Mouse (Mus musculus): Measurements from ENCODE around the gene Cnrip1. TPM values are rescaled to one million over a fixed set of nuclear protein-coding genes. Genes with fewer than 3 reads are reported as not detected.
"Not testable (repeated sequence)": the region's sequence is repeated elsewhere in the genome, so short reads cannot be mapped to it uniquely, and the experiment has no call there.

Cnrip1 gene
- polyA plus RNA-seq (2016; fragmentation: Nextera tagmentation; extraction: Ambion mirVana), result 12.5 and 16.2 TPM in 2 replicates

GRCm38 (mm10) chr11:17051545-17052475 lies at the start of gene Cnrip1, which contains the start of gene Plek:
TSS of gene Cnrip1 (plus strand) at chr11:17051586.
TSS of gene Plek (minus strand) at chr11:17052381.
- H3K27me3 ChIP-seq (replicated peaks; ENCODE audit: low read depth, poor library complexity, severe bottlenecking), result no peaks in the 10 kb centered on the region
- H3K9me3 ChIP-seq, result no peaks in the 10 kb centered on the region
- H3K27ac ChIP-seq (replicated peaks), result peak within 1 kb of the TSS; percentile 83
- peak within 1 kb of the TSS; percentile 74 for H3K4me3 ChIP-seq
- DNase-seq (ENCODE audit: low spot score), result peak; percentile 61
- peaks cover 16% of the 10 kb centered on the region for H3K4me1 ChIP-seq
- H3K36me3 ChIP-seq (replicated peaks), result no peaks in the 10 kb centered on the region
- under 1% methylated on average over 38 of the region's 38 CpGs for WGBS

DNA sequence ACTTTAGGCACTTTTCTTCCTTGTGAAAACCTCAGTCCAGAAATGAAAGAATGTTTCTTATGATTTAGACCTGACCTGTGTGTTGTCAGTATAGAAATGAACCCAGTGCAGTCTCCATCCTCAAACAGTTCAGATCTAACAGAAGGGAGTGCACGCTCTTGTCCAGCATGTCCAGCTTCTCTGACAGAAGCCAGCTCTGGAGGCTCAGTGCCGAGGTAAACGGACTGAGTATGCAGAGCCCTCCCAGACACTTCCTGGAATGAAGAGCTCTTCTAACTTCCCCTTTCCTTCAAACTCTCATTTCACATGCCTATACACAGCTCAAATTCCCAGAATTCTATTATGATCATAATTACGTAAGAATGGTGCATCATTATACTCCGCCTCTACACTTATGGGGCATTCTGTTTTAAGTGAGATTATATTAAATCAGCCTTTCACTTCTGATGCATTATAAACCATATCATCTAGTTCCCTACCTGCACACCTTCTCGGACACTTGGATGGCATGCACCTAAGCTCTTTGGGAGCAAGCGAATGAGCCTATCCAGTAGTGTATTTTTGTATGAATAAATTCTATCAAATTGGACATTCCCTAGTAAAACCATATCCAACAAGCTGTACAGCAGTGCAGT lies 48.5 kb upstream of the Cnrip1 start:
- no peak for DNase-seq (ENCODE audit: low spot score)
- H3K27ac ChIP-seq (replicated peaks), result no peak overlapping the region
- H3K36me3 ChIP-seq (replicated peaks), result no peaks in the 10 kb centered on the region
- H3K4me3 ChIP-seq, result no peak overlapping the region
- H3K27me3 ChIP-seq (replicated peaks; ENCODE audit: low read depth, poor library complexity, severe bottlenecking), result no peaks in the 10 kb centered on the region
- 88% methylated on average over 7 of the region's 7 CpGs for WGBS
- no peaks in the 10 kb centered on the region for H3K9me3 ChIP-seq
- no peaks in the 10 kb centered on the region for H3K4me1 ChIP-seq

- Histone ChIP-seq H3K27ac (replicated peaks) (no peak overlapping the region), H3K9me3 (no peaks in the 10 kb centered on the region), H3K4me3 (no peak overlapping the region), H3K36me3 (replicated peaks) (no peaks in the 10 kb centered on the region), H3K27me3 (replicated peaks; ENCODE audit: low read depth, poor library complexity, severe bottlenecking) (no peaks in the 10 kb centered on the region), H3K4me1 (no peaks in the 10 kb centered on the region)
- DNase-seq (ENCODE audit: low spot score), result no peak
- 82% methylated on average over 3 of the region's 3 CpGs for WGBS
Measured at GRCm38 (mm10) chr11:17003757-17004156, 47.6 kb upstream of the Cnrip1 start.

- DNase-seq (ENCODE audit: low spot score), result no peak
- no peaks in the 10 kb centered on the region for H3K9me3 ChIP-seq
- H3K36me3 ChIP-seq (replicated peaks), result no peaks in the 10 kb centered on the region
- WGBS, result 86% methylated on average over 4 of the region's 4 CpGs
- H3K27me3 ChIP-seq (replicated peaks; ENCODE audit: low read depth, poor library complexity, severe bottlenecking), result no peaks in the 10 kb centered on the region
- H3K4me3 ChIP-seq, result no peak overlapping the region
- H3K27ac ChIP-seq (replicated peaks), result no peak overlapping the region
- no peaks in the 10 kb centered on the region for H3K4me1 ChIP-seq
Measured at GRCm38 (mm10) chr11:17004899-17005846, 46.2 kb upstream of the Cnrip1 start.

DNA sequence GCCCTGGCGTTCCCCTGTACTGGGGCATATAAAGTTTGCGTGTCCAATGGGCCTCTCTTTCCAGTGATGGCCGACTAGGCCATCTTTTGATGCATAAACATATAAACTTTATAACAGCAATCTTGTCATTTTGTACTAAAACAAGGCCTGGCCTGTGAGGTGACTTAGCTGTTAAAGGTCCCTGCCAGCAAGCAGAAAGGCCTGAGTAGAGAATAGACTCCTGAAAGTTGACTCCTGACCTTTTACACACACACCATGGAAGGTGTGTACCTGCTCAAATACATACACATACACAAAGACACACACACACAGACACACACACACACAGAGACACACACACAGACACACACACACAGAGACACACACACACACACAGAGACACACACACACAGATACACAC lies 44.9 kb upstream of the Cnrip1 start:
- whole genome bisulfite sequencing, result 81% methylated on average over 3 of the region's 3 CpGs

GRCm38 (mm10) chr11:17007517-17008173 lies 43.7 kb upstream of the Cnrip1 start:
- DNase-seq (ENCODE audit: low spot score), result no peak
- Histone ChIP-seq H3K4me3 (no peak overlapping the region), H3K27me3 (replicated peaks; ENCODE audit: low read depth, poor library complexity, severe bottlenecking) (no peaks in the 10 kb centered on the region), H3K27ac (replicated peaks) (no peak overlapping the region), H3K9me3 (no peaks in the 10 kb centered on the region), H3K36me3 (replicated peaks) (no peaks in the 10 kb centered on the region), H3K4me1 (no peaks in the 10 kb centered on the region)
- 91% methylated on average over 5 of the region's 5 CpGs for WGBS

More for the DNA sequence above, 44.9 kb upstream of the Cnrip1 start:
- not testable (repeated sequence) for DNase-seq (ENCODE audit: low spot score); H3K27me3 ChIP-seq (replicated peaks; ENCODE audit: low read depth, poor library complexity, severe bottlenecking); H3K4me1 ChIP-seq; H3K9me3 ChIP-seq; H3K4me3 ChIP-seq; H3K27ac ChIP-seq (replicated peaks); H3K36me3 ChIP-seq (replicated peaks)

DNA sequence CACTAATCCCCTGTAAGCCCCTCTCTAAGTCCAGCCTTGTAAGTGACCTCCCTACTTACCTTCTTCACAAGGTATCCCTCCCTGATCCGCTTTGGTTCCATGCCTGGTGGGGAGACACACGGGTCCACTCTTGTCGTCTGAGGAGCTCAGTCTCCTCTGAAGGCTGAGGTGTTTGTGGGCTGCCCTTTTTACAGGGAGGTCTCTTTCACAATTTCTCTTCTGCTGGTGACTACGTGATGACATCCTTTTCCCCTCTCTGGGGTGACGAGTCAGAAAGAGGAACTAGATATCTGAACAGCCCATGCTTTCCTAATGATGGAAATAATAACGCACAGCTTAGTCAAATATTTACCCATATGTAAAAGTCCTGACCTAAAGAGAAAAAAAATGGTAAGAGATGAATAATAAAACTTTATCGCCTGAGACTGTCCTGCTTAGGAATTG lies 42.9 kb upstream of the Cnrip1 start:
- Histone ChIP-seq H3K36me3 (replicated peaks) (no peaks in the 10 kb centered on the region), H3K4me3 (no peak overlapping the region), H3K9me3 (no peaks in the 10 kb centered on the region), H3K27ac (replicated peaks) (no peak overlapping the region), H3K27me3 (replicated peaks; ENCODE audit: low read depth, poor library complexity, severe bottlenecking) (no peaks in the 10 kb centered on the region), H3K4me1 (no peaks in the 10 kb centered on the region)
- DNase-seq (ENCODE audit: low spot score), result no peak
- 79% methylated on average over 7 of the region's 7 CpGs for WGBS

DNA sequence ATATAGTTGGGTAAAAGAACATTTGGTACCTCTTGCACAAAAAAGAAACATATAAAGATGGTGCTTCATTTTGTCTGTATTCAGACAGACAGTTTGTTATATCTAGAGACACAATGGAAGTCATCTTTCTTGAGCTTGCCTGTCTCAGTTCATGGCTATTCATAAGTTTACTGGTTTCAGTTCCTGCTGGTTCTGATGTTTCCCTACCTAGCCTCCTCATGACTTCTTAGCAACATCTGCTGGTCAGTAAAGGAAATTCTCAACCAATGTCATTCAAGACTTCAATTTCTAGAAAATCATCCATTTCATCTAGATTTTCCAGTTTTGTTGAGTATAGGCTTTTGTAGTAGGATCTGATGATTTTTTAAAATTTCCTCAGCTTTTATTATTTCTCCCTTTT lies 38.4 kb upstream of the Cnrip1 start:
- Histone ChIP-seq H3K27me3 (replicated peaks; ENCODE audit: low read depth, poor library complexity, severe bottlenecking) (no peaks in the 10 kb centered on the region), H3K36me3 (replicated peaks) (no peaks in the 10 kb centered on the region), H3K27ac (replicated peaks) (no peak overlapping the region), H3K4me3 (no peak overlapping the region), H3K4me1 (no peaks in the 10 kb centered on the region), H3K9me3 (0 out of 2 replicates have a peak, but pooled peaks cover 2% of the 10 kb centered on the region)
- DNase-seq (ENCODE audit: low spot score), result no peak

- no peak for DNase-seq (ENCODE audit: low spot score)
- WGBS, result 90% methylated on average over 7 of the region's 7 CpGs
- Histone ChIP-seq H3K36me3 (replicated peaks) (no peaks in the 10 kb centered on the region), H3K27ac (replicated peaks) (no peak overlapping the region), H3K4me1 (no peaks in the 10 kb centered on the region), H3K9me3 (peaks cover 19% of the 10 kb centered on the region), H3K27me3 (replicated peaks; ENCODE audit: low read depth, poor library complexity, severe bottlenecking) (no peaks in the 10 kb centered on the region), H3K4me3 (no peak overlapping the region)
Measured at GRCm38 (mm10) chr11:17019328-17019727, 32.1 kb upstream of the Cnrip1 start.

DNA sequence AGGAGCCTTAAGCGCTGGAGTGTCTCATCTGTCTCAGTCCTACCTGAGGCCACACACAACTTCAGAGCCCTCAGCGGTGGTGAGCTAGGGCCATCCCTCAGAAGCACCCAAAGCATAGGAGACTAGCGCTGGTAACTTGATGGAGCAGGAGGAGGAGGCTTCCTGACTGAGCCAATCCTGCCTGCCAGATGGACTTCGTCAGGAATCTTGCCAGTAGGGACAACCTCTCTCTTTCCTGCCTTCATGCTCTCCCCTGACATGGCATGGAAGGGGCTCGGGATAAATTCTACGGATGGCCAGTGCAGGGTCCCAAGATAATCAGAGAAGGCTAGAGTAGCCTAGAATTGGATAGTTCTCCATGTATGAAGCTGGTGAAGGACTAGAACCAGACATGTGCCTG lies 28.2 kb upstream of the Cnrip1 start:
- DNase-seq (ENCODE audit: low spot score), result no peak
- 87% methylated on average over 6 of the region's 6 CpGs for WGBS
- Histone ChIP-seq H3K4me1 (no peaks in the 10 kb centered on the region), H3K9me3 (peaks cover 14% of the 10 kb centered on the region), H3K36me3 (replicated peaks) (no peaks in the 10 kb centered on the region), H3K27ac (replicated peaks) (no peak overlapping the region), H3K27me3 (replicated peaks; ENCODE audit: low read depth, poor library complexity, severe bottlenecking) (no peaks in the 10 kb centered on the region), H3K4me3 (no peak overlapping the region)

GRCm38 (mm10) chr11:17023984-17024383 lies 27.4 kb upstream of the Cnrip1 start:
- Histone ChIP-seq H3K4me3 (no peak overlapping the region), H3K9me3 (peaks cover 6% of the 10 kb centered on the region), H3K27me3 (replicated peaks; ENCODE audit: low read depth, poor library complexity, severe bottlenecking) (no peaks in the 10 kb centered on the region), H3K4me1 (no peaks in the 10 kb centered on the region), H3K27ac (replicated peaks) (no peak overlapping the region), H3K36me3 (replicated peaks) (no peaks in the 10 kb centered on the region)
- WGBS, result 87% methylated on average over 3 of the region's 3 CpGs
- no peak for DNase-seq (ENCODE audit: low spot score)

DNA sequence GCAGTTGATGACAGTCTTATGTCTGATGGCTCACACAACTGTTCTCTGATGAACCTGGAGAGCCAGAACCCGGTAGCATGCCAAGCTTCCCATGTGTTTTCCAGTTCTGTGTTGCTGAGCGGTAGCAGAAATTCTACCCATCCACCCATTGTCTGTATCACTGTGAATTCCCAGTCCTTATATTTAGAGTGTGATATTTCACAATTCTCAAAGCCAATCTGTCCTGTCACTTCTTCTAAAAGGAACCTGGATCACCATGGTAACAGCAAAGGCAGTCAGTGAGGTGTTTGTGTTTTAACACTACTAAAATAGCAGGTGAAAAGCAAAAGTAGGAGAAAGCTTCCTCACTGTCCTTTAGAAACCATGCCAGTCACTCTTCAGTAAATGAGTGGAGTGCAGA lies 5.6 kb upstream of the Cnrip1 start:
- Histone ChIP-seq H3K27me3 (replicated peaks; ENCODE audit: low read depth, poor library complexity, severe bottlenecking) (no peaks in the 10 kb centered on the region), H3K9me3 (no peaks in the 10 kb centered on the region), H3K36me3 (replicated peaks) (no peaks in the 10 kb centered on the region), H3K4me1 (no peaks in the 10 kb centered on the region), H3K27ac (replicated peaks) (no peak overlapping the region), H3K4me3 (no peak overlapping the region)
- no peak for DNase-seq (ENCODE audit: low spot score)
- 89% methylated on average over 2 of the region's 2 CpGs for WGBS

All from embryonic facial prominence, embryonic 10.5 days (tissue).